Mouse (Mus musculus): ENCODE measurements around the gene Thsd4.

The Thsd4 gene

GRCm38 (mm10) chr9:60521806-60522264 is at the start of gene Thsd4:
Gene Thsd4, minus strand, starts transcription at chr9:60522046.
- DNase-seq (ENCODE audit: low spot score) = no peak

GRCm38 (mm10) chr9:60571041-60571440 is 49.2 kb upstream of the Thsd4 start:
- no peak for DNase-seq (ENCODE audit: low spot score)

- no peak for DNase-seq (ENCODE audit: low spot score)
Observed at GRCm38 (mm10) chr9:60569366-60569765, 47.5 kb upstream of the Thsd4 start.

GRCm38 (mm10) chr9:60563809-60564208 is 42.0 kb upstream of the Thsd4 start:
- DNase-seq (ENCODE audit: low spot score) = no peak

GRCm38 (mm10) chr9:60562443-60563371 is 40.9 kb upstream of the Thsd4 start:
- DNase-seq (ENCODE audit: low spot score) = no peak

GRCm38 (mm10) chr9:60561641-60562289 is 39.9 kb upstream of the Thsd4 start:
- no peak for DNase-seq (ENCODE audit: low spot score)

GRCm38 (mm10) chr9:60558507-60558906 is 36.7 kb upstream of the Thsd4 start:
- DNase-seq (ENCODE audit: low spot score) = no peak

- DNase-seq (ENCODE audit: low spot score) = no peak
Observed at GRCm38 (mm10) chr9:60551238-60551637, 29.4 kb upstream of the Thsd4 start.

- no peak for DNase-seq (ENCODE audit: low spot score)
Observed at GRCm38 (mm10) chr9:60548182-60548581, 26.3 kb upstream of the Thsd4 start.

- no peak for DNase-seq (ENCODE audit: low spot score)
Observed at GRCm38 (mm10) chr9:60546169-60546568, 24.3 kb upstream of the Thsd4 start.

- no peak for DNase-seq (ENCODE audit: low spot score)
Observed at GRCm38 (mm10) chr9:60545361-60546096, 23.7 kb upstream of the Thsd4 start.

- DNase-seq (ENCODE audit: low spot score) = no peak
Observed at GRCm38 (mm10) chr9:60543422-60544015, 21.7 kb upstream of the Thsd4 start.

GRCm38 (mm10) chr9:60530310-60530709 is 8.5 kb upstream of the Thsd4 start:
- no peak for DNase-seq (ENCODE audit: low spot score)

GRCm38 (mm10) chr9:60529348-60530243 is 7.8 kb upstream of the Thsd4 start:
- DNase-seq (ENCODE audit: low spot score) = no peak

- DNase-seq (ENCODE audit: low spot score) = no peak
Observed at GRCm38 (mm10) chr9:60528269-60528668, 6.4 kb upstream of the Thsd4 start.

GRCm38 (mm10) chr9:60527836-60528235 is 6.0 kb upstream of the Thsd4 start:
- DNase-seq (ENCODE audit: low spot score) = no peak

GRCm38 (mm10) chr9:60527051-60527450 is 5.2 kb upstream of the Thsd4 start:
- no peak for DNase-seq (ENCODE audit: low spot score)

- no peak for DNase-seq (ENCODE audit: low spot score)
Observed at GRCm38 (mm10) chr9:60526195-60526594, 4.3 kb upstream of the Thsd4 start.

GRCm38 (mm10) chr9:60521143-60521542 is 703 bp downstream of the Thsd4 start:
- no peak for DNase-seq (ENCODE audit: low spot score)

- no peak for DNase-seq (ENCODE audit: low spot score)
Observed at GRCm38 (mm10) chr9:60519601-60520000, 2.2 kb downstream of the Thsd4 start.

GRCm38 (mm10) chr9:60518216-60518615 is 3.6 kb downstream of the Thsd4 start:
- no peak for DNase-seq (ENCODE audit: low spot score)
